In genomic region chr9:21647721-21648120, GRCm38 (mm10) we compare ENCODE assay signal across 27 mouse cellular contexts. TPM values are rescaled to one million over a fixed set of nuclear protein-coding genes. Genes with fewer than 3 reads are reported as not detected.
DNase-seq lines count a peak whose midpoint lies in the region; ATAC-seq and TF ChIP-seq lines count a peak whose summit lies in the region.
"Had no signal": no experiment of that assay in that cellular context is flagged by ENCODE, and none has a peak within 500 bp of the region (broad histone marks: within the 10 kb centered on the region; RNA-seq: fewer than 3 reads in every experiment).

No protein-coding gene starts in this region.

- TF ChIP-seq CTCF in liver, adult 2 months (IDR thresholded peaks at IDR 0.05; ENCODE audit: low read depth, low read length), result no peak

- WGBS in liver, adult 2 months, result 38% methylated on average over 6 of the region's 6 CpGs
- 62% methylated on average over 6 of the region's 6 CpGs for WGBS in kidney, embryonic 14.5 days

- peaks cover 43% of the 10 kb centered on the region for H3K36me3 ChIP-seq in liver, adult 2 months (ENCODE audit: control insufficient read depth, insufficient read depth, low read length)
- H3K36me3 ChIP-seq in kidney, embryonic 14.5 days (ENCODE audit: control insufficient read depth, insufficient read depth, low read length), result peaks cover 78% of the 10 kb centered on the region

- peak; percentile 94 for DNase-seq in liver, adult 2 months (ENCODE audit: extremely low read depth, low read depth, low spot score)
- DNase-seq in liver, result no peak
- DNase-seq in kidney, postnatal 14 days, result peak; percentile 86
- no peak for DNase-seq in cerebellum, postnatal 25 days
- DNase-seq in cerebellum, postnatal 36 days, result no peak
- DNase-seq in lung, postnatal 4 days, result no peak
- DNase-seq: adrenal gland, postnatal 14 days; cerebellum, adult 11 months; cerebellum, adult 9-10 months; gastrocnemius, postnatal 10 days; heart, postnatal 14 days; liver, embryonic 13.5 days; lung, adult 18-20 months; lung, postnatal 10 days; midbrain, embryonic 14.5 days; retina, postnatal 1 day; thymus, adult 2 months; thymus, postnatal 36 days had no signal

- H3K79me2 ChIP-seq in liver, adult 2 months (ENCODE audit: control insufficient read depth, insufficient read depth, low read length), result peaks cover 7% of the 10 kb centered on the region

- TF ChIP-seq POLR2A in liver, adult 2 months (IDR thresholded peaks at IDR 0.05; ENCODE audit: extremely low read depth, insufficient read depth, low read length), result no peak

- H3K27me3 ChIP-seq in liver, adult 2 months (ENCODE audit: control insufficient read depth, insufficient read depth, low read length), result no peaks in the 10 kb centered on the region
- H3K27me3 ChIP-seq in kidney, embryonic 14.5 days (ENCODE audit: control insufficient read depth, insufficient read depth, low read length), result no peaks in the 10 kb centered on the region
- H3K27me3 ChIP-seq: embryonic facial prominence, embryonic 13.5 days; heart, embryonic 13.5 days; hindbrain, embryonic 15.5 days; limb, embryonic 13.5 days; liver, embryonic 13.5 days had no signal

- no peak overlapping the region for H3K4me2 ChIP-seq in kidney, embryonic 14.5 days (replicated peaks; ENCODE audit: low read depth, low read length)
- H3K4me2 ChIP-seq: embryonic facial prominence, embryonic 13.5 days; heart, embryonic 13.5 days; hindbrain, embryonic 15.5 days; limb, embryonic 13.5 days; liver, embryonic 13.5 days had no signal

- H3K9ac ChIP-seq in liver, adult 2 months (ENCODE audit: low read depth, low read length), result no peak overlapping the region
- no peak overlapping the region for H3K9ac ChIP-seq in kidney, embryonic 14.5 days (ENCODE audit: low read depth, low read length)
- H3K9ac ChIP-seq: embryonic facial prominence, embryonic 13.5 days; heart, embryonic 13.5 days; hindbrain, embryonic 15.5 days; limb, embryonic 13.5 days; liver, embryonic 13.5 days had no signal

- H3K4me1 ChIP-seq in liver, adult 2 months (ENCODE audit: control insufficient read depth, insufficient read depth, low read length), result peaks cover 13% of the 10 kb centered on the region
- H3K4me1 ChIP-seq in kidney, embryonic 14.5 days (ENCODE audit: control insufficient read depth, insufficient read depth, low read length), result no peaks in the 10 kb centered on the region
- H3K4me1 ChIP-seq: embryonic facial prominence, embryonic 13.5 days; hindbrain, embryonic 10.5 days; hindbrain, embryonic 15.5 days; limb, embryonic 13.5 days; liver, embryonic 13.5 days had no signal

- no peak overlapping the region for H3K4me3 ChIP-seq in liver, adult 2 months (ENCODE audit: insufficient read depth, low read depth, low read length)
- no peak overlapping the region for H3K4me3 ChIP-seq in kidney, embryonic 14.5 days (ENCODE audit: low read length)
- H3K4me3 ChIP-seq: embryonic facial prominence, embryonic 13.5 days; heart, embryonic 13.5 days; hindbrain, embryonic 10.5 days; hindbrain, embryonic 15.5 days; left cerebral cortex, adult 2 months; limb, embryonic 13.5 days; liver, embryonic 13.5 days had no signal

- H3K27ac ChIP-seq in liver, adult 2 months (replicated peaks; ENCODE audit: insufficient read depth, low read depth, low read length), result peak overlapping the region; percentile 92; the same call in 1 of the 2 replicates
- H3K27ac ChIP-seq in kidney, embryonic 14.5 days (ENCODE audit: low read depth, low read length), result peak overlapping the region; percentile 62
- H3K27ac ChIP-seq: embryonic facial prominence, embryonic 13.5 days; heart, embryonic 13.5 days; hindbrain, embryonic 10.5 days; hindbrain, embryonic 15.5 days; left cerebral cortex, adult 2 months; limb, embryonic 13.5 days; liver, embryonic 13.5 days; stomach, postnatal 0 days had no signal

- peaks cover 2% of the 10 kb centered on the region; the same call in 1 of the 2 replicates for H3K9me3 ChIP-seq in kidney, embryonic 14.5 days (ENCODE audit: control insufficient read depth, low read length)
- H3K9me3 ChIP-seq: embryonic facial prominence, embryonic 13.5 days; G1E; heart, embryonic 13.5 days; hindbrain, embryonic 10.5 days; hindbrain, embryonic 15.5 days; limb, embryonic 13.5 days; liver, embryonic 13.5 days had no signal

- ATAC-seq in kidney, embryonic 14.5 days (ENCODE audit: low FRiP score, low TSS enrichment), result peak; percentile 91

RNA-seq across cellular contexts. Expression of gene Smarca4, which starts 31.8 kb away (rescaled TPM):
- 13.1 and 15.8 TPM in 2 replicates for total RNA-seq in liver, adult 2 months (2014; rRNA removed)
- polyA plus RNA-seq in liver, adult 2 months (2012; rRNA removed), result 15.2 and 15.9 TPM in 2 replicates
- 105 and 125 TPM in 2 replicates for polyA plus RNA-seq in kidney, embryonic 14.5 days (2014; fragmentation: Nextera tagmentation; extraction: Ambion mirVana)

RNA-seq across cellular contexts. Expression of gene Yipf2, which starts 55.1 kb away (rescaled TPM):
- 24.6 and 25.9 TPM in 2 replicates for total RNA-seq in liver, adult 2 months (2014; rRNA removed)
- polyA plus RNA-seq in liver, adult 2 months (2012; rRNA removed), result 33.5 and 43.9 TPM in 2 replicates
- 23.4 and 24.0 TPM in 2 replicates for polyA plus RNA-seq in kidney, embryonic 14.5 days (2014; fragmentation: Nextera tagmentation; extraction: Ambion mirVana)

RNA-seq across cellular contexts. Expression of gene Timm29, which starts 55.2 kb away (rescaled TPM):
- total RNA-seq in liver, adult 2 months (2014; rRNA removed), result 13.0 and 18.7 TPM in 2 replicates
- 26.7 TPM in 2 replicates for polyA plus RNA-seq in liver, adult 2 months (2012; rRNA removed)
- 27.0 and 41.3 TPM in 2 replicates for polyA plus RNA-seq in kidney, embryonic 14.5 days (2014; fragmentation: Nextera tagmentation; extraction: Ambion mirVana)

Comparison
In these comparisons a context has a peak if more than half of its experiments do, and no peak if none do; other contexts are left out.
1. DNase-seq: peak in liver, adult 2 months (single experiment) and kidney, postnatal 14 days (single experiment); none in liver (single experiment), cerebellum, postnatal 25 days (0 of 2), cerebellum, postnatal 36 days (0 of 2) and lung, postnatal 4 days (0 of 2).